Mouse (Mus musculus) testis, postnatal 10 days (tissue): ENCODE data around the gene Rtf2.

Experiments used
- DNase-seq: peaks from one replicate; pipeline ENCODE4 v3.0.0; 2021; ENCODE audit warnings: low spot score

Rtf2 gene

GRCm38 (mm10) chr2:172484696-172485370 is 44.5 kb downstream of the Rtf2 start:
- DNase-seq, result no peak

- DNase-seq, result no peak
These were observed 56.5 kb downstream of the Rtf2 start for GRCm38 (mm10) chr2:172496736-172497345.

GRCm38 (mm10) chr2:172498823-172499222 is 58.5 kb downstream of the Rtf2 start:
- no peak for DNase-seq

GRCm38 (mm10) chr2:172500752-172501316 is 60.5 kb downstream of the Rtf2 start:
- DNase-seq, result no peak

- no peak for DNase-seq
These were observed 61.0 kb downstream of the Rtf2 start for GRCm38 (mm10) chr2:172501341-172501740.

- DNase-seq, result no peak
These were observed 61.8 kb downstream of the Rtf2 start for GRCm38 (mm10) chr2:172502168-172502567.

GRCm38 (mm10) chr2:172506121-172506520 is 65.8 kb downstream of the Rtf2 start:
- DNase-seq, result no peak

- no peak for DNase-seq
These were observed 69.8 kb downstream of the Rtf2 start for GRCm38 (mm10) chr2:172510056-172510712.

- DNase-seq, result no peak
These were observed 70.5 kb downstream of the Rtf2 start for GRCm38 (mm10) chr2:172510899-172511298.

GRCm38 (mm10) chr2:172516407-172516992 is 76.1 kb downstream of the Rtf2 start:
- DNase-seq, result no peak
